Mouse (Mus musculus): ENCODE results near the gene Abcb11. TPM values are rescaled to one million over a fixed set of nuclear protein-coding genes. Genes with fewer than 3 reads are reported as not detected.

Abcb11 gene
- polyA plus RNA-seq, 1 experiment from 2014 or later = 0.19 TPM

DNA sequence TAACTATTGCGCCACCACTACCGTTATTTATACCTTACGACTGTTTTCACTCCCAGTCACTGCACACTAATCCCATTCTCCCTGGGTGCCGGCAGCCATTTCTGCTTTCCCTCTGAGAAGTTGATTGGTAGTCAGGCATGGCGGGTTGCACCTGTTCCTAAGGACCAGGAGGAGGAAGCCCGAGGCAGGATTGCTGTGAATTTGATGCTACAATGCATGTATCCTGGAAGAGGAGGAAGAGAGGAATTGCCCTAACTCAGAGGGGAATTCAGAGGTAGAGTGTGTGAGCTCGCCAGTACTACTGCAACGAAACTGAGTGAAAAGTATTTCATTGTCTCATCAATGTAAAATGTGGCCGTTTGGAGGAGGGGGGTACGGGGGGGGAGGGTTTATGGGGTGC is 129.8 kb downstream of the Abcb11 start:
- no peak overlapping the region for H3K4me2 ChIP-seq (ENCODE audit: low read depth, low read length)
- 66% methylated on average over 10 of the region's 10 CpGs for WGBS
- no peaks in the 10 kb centered on the region for H3K27me3 ChIP-seq (ENCODE audit: control insufficient read depth, insufficient read depth, low read depth, low read length)
- no peak overlapping the region for H3K27ac ChIP-seq (ENCODE audit: low read length)
- no peak overlapping the region for H3K9ac ChIP-seq (ENCODE audit: low read length)
- no peak for ATAC-seq (ENCODE audit: low read depth)
- no peaks in the 10 kb centered on the region for H3K9me3 ChIP-seq (ENCODE audit: control insufficient read depth, low read length)
- no peak overlapping the region for H3K4me3 ChIP-seq (ENCODE audit: low read length)
- H3K4me1 ChIP-seq (replicated peaks; ENCODE audit: control insufficient read depth, insufficient read depth, low read length) = no peaks in the 10 kb centered on the region
- no peaks in the 10 kb centered on the region for H3K36me3 ChIP-seq (ENCODE audit: control insufficient read depth, insufficient read depth, low read length)

GRCm38 (mm10) chr2:69210773-69211172 is 131.6 kb downstream of the Abcb11 start, which contains the start of gene G6pc2:
G6pc2 (plus strand) TSS chr2:69211073.
- no peak for ATAC-seq (ENCODE audit: low read depth)
- H3K36me3 ChIP-seq (ENCODE audit: control insufficient read depth, insufficient read depth, low read length) = no peaks in the 10 kb centered on the region
- peaks cover 3% of the 10 kb centered on the region; the same call in 1 of the 2 replicates for H3K4me1 ChIP-seq (replicated peaks; ENCODE audit: control insufficient read depth, insufficient read depth, low read length)
- H3K4me3 ChIP-seq (ENCODE audit: low read length) = no peak within 1 kb of the TSS
- H3K9me3 ChIP-seq (ENCODE audit: control insufficient read depth, low read length) = no peaks in the 10 kb centered on the region
- H3K27me3 ChIP-seq (ENCODE audit: control insufficient read depth, insufficient read depth, low read depth, low read length) = no peaks in the 10 kb centered on the region
- WGBS = 78% methylated on average over 7 of the region's 7 CpGs
- H3K27ac ChIP-seq (ENCODE audit: low read length) = no peak within 1 kb of the TSS
- no peak within 1 kb of the TSS for H3K4me2 ChIP-seq (ENCODE audit: low read depth, low read length)
- H3K9ac ChIP-seq (ENCODE audit: low read length) = no peak within 1 kb of the TSS

- H3K4me3 ChIP-seq (ENCODE audit: low read length) = no peak overlapping the region
- no peaks in the 10 kb centered on the region for H3K9me3 ChIP-seq (ENCODE audit: control insufficient read depth, low read length)
- no peak for ATAC-seq (ENCODE audit: low read depth)
- H3K9ac ChIP-seq (ENCODE audit: low read length) = no peak overlapping the region
- 76% methylated on average over 3 of the region's 3 CpGs for WGBS
- H3K27ac ChIP-seq (ENCODE audit: low read length) = no peak overlapping the region
- H3K4me1 ChIP-seq (replicated peaks; ENCODE audit: control insufficient read depth, insufficient read depth, low read length) = peaks cover 6% of the 10 kb centered on the region; the same call in 1 of the 2 replicates
- H3K27me3 ChIP-seq (ENCODE audit: control insufficient read depth, insufficient read depth, low read depth, low read length) = no peaks in the 10 kb centered on the region
- H3K4me2 ChIP-seq (ENCODE audit: low read depth, low read length) = no peak overlapping the region
- H3K36me3 ChIP-seq (ENCODE audit: control insufficient read depth, insufficient read depth, low read length) = no peaks in the 10 kb centered on the region
These were observed 132.7 kb downstream of the Abcb11 start for GRCm38 (mm10) chr2:69209684-69210083.

DNA sequence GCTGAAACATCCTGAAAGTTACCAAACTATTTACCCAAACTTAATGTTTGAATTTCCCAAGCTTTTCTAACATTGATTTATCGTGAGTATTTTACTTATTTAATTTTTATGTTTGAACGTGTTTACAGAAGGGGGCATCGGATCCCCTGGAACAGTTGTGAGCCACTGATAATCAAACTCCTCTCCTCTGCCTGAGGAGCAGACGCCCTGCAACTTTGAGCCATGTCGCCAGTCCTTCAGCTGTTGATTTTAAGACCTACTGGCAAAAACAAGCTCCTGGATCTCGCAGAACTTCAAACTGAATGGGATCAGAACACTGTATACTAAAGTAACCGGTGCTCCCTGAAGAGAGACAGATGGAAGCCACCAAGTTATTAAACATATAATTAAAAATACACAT is 135.9 kb downstream of the Abcb11 start:
- Histone ChIP-seq H3K9me3 (ENCODE audit: control insufficient read depth, low read length) (no peaks in the 10 kb centered on the region), H3K9ac (ENCODE audit: low read length) (peak overlapping the region; percentile 47; the same call in 1 of the 2 replicates), H3K27ac (ENCODE audit: low read length) (no peak overlapping the region), H3K4me1 (replicated peaks; ENCODE audit: control insufficient read depth, insufficient read depth, low read length) (peaks cover 9% of the 10 kb centered on the region), H3K36me3 (ENCODE audit: control insufficient read depth, insufficient read depth, low read length) (peaks cover 6% of the 10 kb centered on the region; the same call in 1 of the 2 replicates), H3K4me3 (ENCODE audit: low read length) (peak overlapping the region; percentile 92), H3K27me3 (ENCODE audit: control insufficient read depth, insufficient read depth, low read depth, low read length) (no peaks in the 10 kb centered on the region), H3K4me2 (ENCODE audit: low read depth, low read length) (peak overlapping the region; percentile 48)
- WGBS = 15% methylated on average over 7 of the region's 7 CpGs
- peak; percentile 36; the same call in 1 of the 2 replicates for ATAC-seq (ENCODE audit: low read depth)

GRCm38 (mm10) chr2:69205791-69206351 is 136.5 kb downstream of the Abcb11 start, which contains the start of gene Spc25:
Spc25 (minus strand) TSS chr2:69206194.
- H3K9me3 ChIP-seq (ENCODE audit: control insufficient read depth, low read length) = no peaks in the 10 kb centered on the region
- ATAC-seq (ENCODE audit: low read depth) = peak; percentile 99
- H3K27me3 ChIP-seq (ENCODE audit: control insufficient read depth, insufficient read depth, low read depth, low read length) = no peaks in the 10 kb centered on the region
- under 1% methylated on average over 44 of the region's 46 CpGs for WGBS
- H3K27ac ChIP-seq (ENCODE audit: low read length) = peak within 1 kb of the TSS; percentile 88
- H3K4me2 ChIP-seq (ENCODE audit: low read depth, low read length) = peak within 1 kb of the TSS; percentile 58
- peak within 1 kb of the TSS; percentile 92 for H3K4me3 ChIP-seq (ENCODE audit: low read length)
- H3K9ac ChIP-seq (ENCODE audit: low read length) = peak within 1 kb of the TSS; percentile 91
- H3K4me1 ChIP-seq (replicated peaks; ENCODE audit: control insufficient read depth, insufficient read depth, low read length) = peaks cover 9% of the 10 kb centered on the region
- H3K36me3 ChIP-seq (ENCODE audit: control insufficient read depth, insufficient read depth, low read length) = peaks cover 9% of the 10 kb centered on the region; the same call in 1 of the 2 replicates

DNA sequence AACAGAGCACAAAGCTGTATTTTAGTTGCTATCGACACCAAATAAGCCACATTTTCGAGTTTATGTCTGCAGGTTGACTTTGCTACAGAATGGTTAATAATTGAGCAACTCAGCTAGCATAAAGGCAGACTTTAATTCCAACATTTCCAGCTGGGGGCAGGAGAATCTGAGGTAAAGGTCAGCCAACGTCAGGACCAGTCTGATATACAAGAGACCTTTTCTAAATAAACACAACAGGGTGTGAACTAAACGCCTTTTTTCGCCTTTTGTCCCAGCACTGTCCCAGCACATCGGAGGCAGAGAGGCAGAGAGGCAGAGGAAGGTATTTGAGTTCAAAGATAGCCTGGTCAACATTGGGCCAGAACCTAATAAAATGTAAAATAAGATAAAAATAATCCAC is 137.2 kb downstream of the Abcb11 start:
- peak overlapping the region; percentile 58 for H3K4me2 ChIP-seq (ENCODE audit: low read depth, low read length)
- no peaks in the 10 kb centered on the region for H3K9me3 ChIP-seq (ENCODE audit: control insufficient read depth, low read length)
- peak overlapping the region; percentile 91 for H3K9ac ChIP-seq (ENCODE audit: low read length)
- peak overlapping the region; percentile 92 for H3K4me3 ChIP-seq (ENCODE audit: low read length)
- peaks cover 9% of the 10 kb centered on the region; the same call in 1 of the 2 replicates for H3K36me3 ChIP-seq (ENCODE audit: control insufficient read depth, insufficient read depth, low read length)
- no peak for ATAC-seq (ENCODE audit: low read depth)
- 9% methylated on average over 6 of the region's 6 CpGs for WGBS
- H3K4me1 ChIP-seq (replicated peaks; ENCODE audit: control insufficient read depth, insufficient read depth, low read length) = peaks cover 9% of the 10 kb centered on the region
- no peak overlapping the region for H3K27ac ChIP-seq (ENCODE audit: low read length)
- no peaks in the 10 kb centered on the region for H3K27me3 ChIP-seq (ENCODE audit: control insufficient read depth, insufficient read depth, low read depth, low read length)

- no peaks in the 10 kb centered on the region for H3K9me3 ChIP-seq (ENCODE audit: control insufficient read depth, low read length)
- H3K27ac ChIP-seq (ENCODE audit: low read length) = no peak overlapping the region
- no peak overlapping the region for H3K4me3 ChIP-seq (ENCODE audit: low read length)
- ATAC-seq (ENCODE audit: low read depth) = no peak
- no peaks in the 10 kb centered on the region for H3K4me1 ChIP-seq (replicated peaks; ENCODE audit: control insufficient read depth, insufficient read depth, low read length)
- 77% methylated on average over 5 of the region's 5 CpGs for WGBS
- no peaks in the 10 kb centered on the region for H3K27me3 ChIP-seq (ENCODE audit: control insufficient read depth, insufficient read depth, low read depth, low read length)
- H3K9ac ChIP-seq (ENCODE audit: low read length) = no peak overlapping the region
- no peak overlapping the region for H3K4me2 ChIP-seq (ENCODE audit: low read depth, low read length)
- peaks cover 27% of the 10 kb centered on the region for H3K36me3 ChIP-seq (ENCODE audit: control insufficient read depth, insufficient read depth, low read length)
These were observed 148.9 kb downstream of the Abcb11 start for GRCm38 (mm10) chr2:69193555-69193954.

DNA sequence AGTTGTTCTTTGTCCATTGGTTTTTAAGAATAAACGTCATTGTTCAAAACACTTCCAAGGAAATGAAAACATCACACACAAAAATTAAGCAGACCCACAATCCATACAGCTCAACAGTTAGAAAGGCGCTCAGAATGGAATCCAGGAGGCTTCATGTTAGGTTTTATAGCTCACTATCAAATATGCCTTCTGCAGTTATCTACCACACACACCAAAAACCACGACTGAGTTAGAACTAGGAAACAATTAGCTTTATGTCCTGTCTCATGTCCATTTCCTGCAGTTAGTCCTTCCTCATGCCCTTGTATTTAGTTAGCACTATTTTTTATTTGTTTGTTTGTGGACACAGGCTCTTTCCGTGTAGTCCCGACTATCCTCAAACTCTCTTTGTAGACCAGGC is 151.4 kb downstream of the Abcb11 start:
- H3K27me3 ChIP-seq (ENCODE audit: control insufficient read depth, insufficient read depth, low read depth, low read length) = no peaks in the 10 kb centered on the region
- peaks cover 21% of the 10 kb centered on the region for H3K36me3 ChIP-seq (ENCODE audit: control insufficient read depth, insufficient read depth, low read length)
- no peak overlapping the region for H3K4me2 ChIP-seq (ENCODE audit: low read depth, low read length)
- H3K27ac ChIP-seq (ENCODE audit: low read length) = no peak overlapping the region
- no peak overlapping the region for H3K4me3 ChIP-seq (ENCODE audit: low read length)
- no peak for ATAC-seq (ENCODE audit: low read depth)
- 81% methylated on average over 5 of the region's 5 CpGs for WGBS
- no peak overlapping the region for H3K9ac ChIP-seq (ENCODE audit: low read length)
- no peaks in the 10 kb centered on the region for H3K4me1 ChIP-seq (replicated peaks; ENCODE audit: control insufficient read depth, insufficient read depth, low read length)
- H3K9me3 ChIP-seq (ENCODE audit: control insufficient read depth, low read length) = no peaks in the 10 kb centered on the region

- no peak overlapping the region for H3K9ac ChIP-seq (ENCODE audit: low read length)
- no peaks in the 10 kb centered on the region for H3K27me3 ChIP-seq (ENCODE audit: control insufficient read depth, insufficient read depth, low read depth, low read length)
- no peaks in the 10 kb centered on the region for H3K4me1 ChIP-seq (replicated peaks; ENCODE audit: control insufficient read depth, insufficient read depth, low read length)
- peaks cover 19% of the 10 kb centered on the region for H3K36me3 ChIP-seq (ENCODE audit: control insufficient read depth, insufficient read depth, low read length)
- ATAC-seq (ENCODE audit: low read depth) = no peak
- no peak overlapping the region for H3K27ac ChIP-seq (ENCODE audit: low read length)
- WGBS = 80% methylated on average over 4 of the region's 4 CpGs
- H3K4me3 ChIP-seq (ENCODE audit: low read length) = no peak overlapping the region
- H3K9me3 ChIP-seq (ENCODE audit: control insufficient read depth, low read length) = no peaks in the 10 kb centered on the region
- no peak overlapping the region for H3K4me2 ChIP-seq (ENCODE audit: low read depth, low read length)
These were observed 153.2 kb downstream of the Abcb11 start for GRCm38 (mm10) chr2:69189222-69189621.
